In genomic region chr11:88822991-88823390, GRCm38 (mm10) we compare ENCODE assay signal across 8 mouse cellular contexts. TPM values are rescaled to one million over a fixed set of nuclear protein-coding genes. Genes with fewer than 3 reads are reported as not detected.
DNase-seq lines count a peak whose midpoint lies in the region; ATAC-seq and TF ChIP-seq lines count a peak whose summit lies in the region.

No protein-coding gene starts in this region.

- H3K4me3 ChIP-seq in embryonic fibroblast, embryonic 13.5 days (ENCODE audit: insufficient read depth, low read length): no peak overlapping the region
- peak overlapping the region; percentile 28 for H3K4me3 ChIP-seq in heart, embryonic 16.5 days (ENCODE audit: low read length)
- H3K4me3 ChIP-seq in liver, embryonic 14.5 days (ENCODE audit: insufficient read depth in 1 of 2, low read depth in 2 of 2, low read length in 2 of 2): no peak overlapping the region
- no peak overlapping the region for H3K4me3 ChIP-seq in neural tube, embryonic 12.5 days

- H3K36me3 ChIP-seq in heart, embryonic 16.5 days (ENCODE audit: control insufficient read depth, insufficient read depth): no peaks in the 10 kb centered on the region
- no peaks in the 10 kb centered on the region for H3K36me3 ChIP-seq in liver, embryonic 14.5 days (replicated peaks; ENCODE audit: control insufficient read depth, insufficient read depth, low read depth)
- no peaks in the 10 kb centered on the region for H3K36me3 ChIP-seq in neural tube, embryonic 12.5 days

- TF ChIP-seq EP300 in liver, embryonic 14.5 days (IDR thresholded peaks at IDR 0.05; ENCODE audit: low read depth): no peak

- H3K4me2 ChIP-seq in heart, embryonic 16.5 days (ENCODE audit: low read depth, low read length): peak overlapping the region; percentile 66
- no peak overlapping the region for H3K4me2 ChIP-seq in liver, embryonic 14.5 days (ENCODE audit: low read depth)
- H3K4me2 ChIP-seq in neural tube, embryonic 12.5 days (replicated peaks): peak overlapping the region; percentile 54

- TF ChIP-seq CTCF in embryonic fibroblast, embryonic 13.5 days (IDR thresholded peaks at IDR 0.05; ENCODE audit: borderline replicate concordance, insufficient read depth, low read length): peak; percentile 93; the same call in 1 of the 2 replicates
- TF ChIP-seq CTCF in liver, embryonic 14.5 days (IDR thresholded peaks at IDR 0.05; ENCODE audit: low read depth): peak; percentile 87

- DNase-seq in ES-CJ7 (ENCODE audit: low read depth, low spot score): peak; percentile 89
- peak; percentile 90 for DNase-seq in brain, adult 2 months (ENCODE audit: low read depth, low spot score)
- DNase-seq in kidney, postnatal 25 days: peak; percentile 76 to 79
- peak; percentile 26 to 41 (median 40) for DNase-seq in liver, embryonic 14.5 days (ENCODE audit: low read depth in 3 of 3, low spot score in 3 of 3)
- DNase-seq in thymus, postnatal 36 days: peak; percentile 32 to 46

- TF ChIP-seq POLR2A in embryonic fibroblast, embryonic 13.5 days (IDR thresholded peaks at IDR 0.05; ENCODE audit: low read depth, low read length): no peak

- 6% methylated on average over 7 of the region's 7 CpGs for WGBS in heart, embryonic 16.5 days
- 6% methylated on average over 7 of the region's 7 CpGs for WGBS in liver, embryonic 14.5 days (ENCODE audit: insufficient replicate concordance)
- WGBS in neural tube, embryonic 12.5 days: 3% methylated on average over 7 of the region's 7 CpGs

- H3K9ac ChIP-seq in heart, embryonic 16.5 days (ENCODE audit: low read length): peak overlapping the region; percentile 62
- no peak overlapping the region for H3K9ac ChIP-seq in liver, embryonic 14.5 days (replicated peaks)
- no peak overlapping the region for H3K9ac ChIP-seq in neural tube, embryonic 12.5 days

- no peaks in the 10 kb centered on the region for H3K27me3 ChIP-seq in heart, embryonic 16.5 days (ENCODE audit: control insufficient read depth, insufficient read depth, low read length)
- H3K27me3 ChIP-seq in liver, embryonic 14.5 days (ENCODE audit: control insufficient read depth, insufficient read depth, low read length): peaks cover 13% of the 10 kb centered on the region
- H3K27me3 ChIP-seq in neural tube, embryonic 12.5 days (replicated peaks): no peaks in the 10 kb centered on the region

- H3K4me1 ChIP-seq in embryonic fibroblast, embryonic 13.5 days (ENCODE audit: control insufficient read depth, insufficient read depth, low read length): no peaks in the 10 kb centered on the region
- peaks cover 10% of the 10 kb centered on the region for H3K4me1 ChIP-seq in heart, embryonic 16.5 days (ENCODE audit: control insufficient read depth, insufficient read depth, low read length)
- H3K4me1 ChIP-seq in liver, embryonic 14.5 days (replicated peaks; ENCODE audit: control insufficient read depth in 2 of 2, insufficient read depth in 2 of 2, low read length in 1 of 2): no peaks in the 10 kb centered on the region
- H3K4me1 ChIP-seq in neural tube, embryonic 12.5 days: peaks cover 16% of the 10 kb centered on the region

- ATAC-seq in heart, embryonic 16.5 days (replicated peaks; ENCODE audit: extremely low read depth, insufficient read depth, low FRiP score): 0 out of 2 replicates have a peak, but pooled peaks have one; percentile 47
- ATAC-seq in liver, embryonic 14.5 days (ENCODE audit: insufficient read depth): no peak
- ATAC-seq in neural tube, embryonic 12.5 days (ENCODE audit: low FRiP score, low read depth): peak; percentile 65; the same call in 1 of the 2 replicates

- H3K9me3 ChIP-seq in heart, embryonic 16.5 days (replicated peaks; ENCODE audit: control insufficient read depth, low read length): no peaks in the 10 kb centered on the region
- no peaks in the 10 kb centered on the region for H3K9me3 ChIP-seq in liver, embryonic 14.5 days (ENCODE audit: control insufficient read depth, low read length)
- H3K9me3 ChIP-seq in neural tube, embryonic 12.5 days: no peaks in the 10 kb centered on the region

- no peak overlapping the region for H3K27ac ChIP-seq in embryonic fibroblast, embryonic 13.5 days (ENCODE audit: insufficient read depth, low read length)
- no peak overlapping the region for H3K27ac ChIP-seq in heart, embryonic 16.5 days (ENCODE audit: low read length)
- H3K27ac ChIP-seq in liver, embryonic 14.5 days: no peak overlapping the region
- no peak overlapping the region for H3K27ac ChIP-seq in neural tube, embryonic 12.5 days

RNA-seq across cellular contexts. Expression of gene Akap1, which starts 41.4 kb away (rescaled TPM):
- polyA plus RNA-seq in embryonic fibroblast, embryonic 13.5 days (2011; ENCODE audit: insufficient read length, low read depth, missing spikeins): 24.2 and 25.5 TPM in 2 replicates
- 58.0 and 64.4 TPM in 2 replicates for polyA plus RNA-seq in heart, embryonic 16.5 days (2015; fragmentation: Nextera tagmentation; extraction: Ambion mirVana)
- 8.2 and 9.1 TPM in 2 replicates for polyA plus RNA-seq in liver, embryonic 14.5 days (2012; rRNA removed)
- 5.8 and 6.2 TPM in 2 replicates for polyA plus RNA-seq in liver, embryonic 14.5 days (2014; fragmentation: Nextera tagmentation; extraction: Ambion mirVana)
- 23.7 and 24.0 TPM in 2 replicates for polyA plus RNA-seq in neural tube, embryonic 12.5 days (2016; fragmentation: Nextera tagmentation; extraction: Ambion mirVana)

Comparison
In these comparisons a context has a peak if more than half of its experiments do, and no peak if none do; other contexts are left out.
1. DNase-seq: peak in every context shown above with its lines; median percentile 90 in brain, adult 2 months; 89 in ES-CJ7; 78 in kidney, postnatal 25 days; 40 in liver, embryonic 14.5 days; 39 in thymus, postnatal 36 days.